Mouse (Mus musculus) hindbrain, embryonic 12.5 days (tissue): ENCODE results near the gene Nectin4. TPM values are rescaled to one million over a fixed set of nuclear protein-coding genes. Genes with fewer than 3 reads are reported as not detected.

Experiments
- ATAC-seq: fragments of 200-750 bp; cut with Nextera tagmentation; 2 replicates; pipeline ENCODE4 v1.8.0; 2017; ENCODE audit warnings: moderate TSS enrichment; ENCODE audit not compliant: low FRiP score
- H3K27ac ChIP-seq: fragments of 300-500 bp; sonication (generic); 2 replicates; pipeline ENCODE4 v1.5.1; 2016; ENCODE audit warnings: mild to moderate bottlenecking
- H3K27me3 ChIP-seq: fragments of 300-500 bp; sonication (generic); 2 replicates; pipeline ENCODE4 v1.6.1; 2016; ENCODE audit warnings: mild to moderate bottlenecking
- H3K36me3 ChIP-seq: fragments of 300-500 bp; sonication (generic); 2 replicates; pipeline ENCODE4 v1.6.1; 2016; ENCODE audit warnings: mild to moderate bottlenecking
- H3K4me1 ChIP-seq: fragments of 300-500 bp; sonication (generic); 2 replicates; pipeline ENCODE4 v1.6.1; 2016
- H3K4me2 ChIP-seq: fragments of 300-500 bp; sonication (generic); replicated peaks from 2 replicates; pipeline ENCODE4 v1.6.1; 2016; ENCODE audit warnings: mild to moderate bottlenecking
- H3K4me3 ChIP-seq: fragments of 300-500 bp; sonication (generic); 2 replicates; pipeline ENCODE4 v1.5.1; 2016; ENCODE audit warnings: mild to moderate bottlenecking
- H3K9ac ChIP-seq: fragments of 300-500 bp; sonication (generic); 2 replicates; pipeline ENCODE4 v1.6.1; 2016; ENCODE audit warnings: mild to moderate bottlenecking, moderate library complexity
- H3K9me3 ChIP-seq: fragments of 300-500 bp; sonication (generic); replicated peaks from 2 replicates; pipeline ENCODE4 v1.6.1; 2016; ENCODE audit warnings: mild to moderate bottlenecking
- WGBS: fragments of 180-500 bp; shearing (Covaris S2); methylation state at CpG from one replicate; pipeline ENCODE4 v1.1.7; 2016; 5-methylcytosine and 5-hydroxymethylcytosine counted together
- polyA plus RNA-seq: library from polyadenylated mRNA; unstranded; fragments of >200 nt; fragmentation: Nextera tagmentation; extraction: Ambion mirVana; gene quantifications from 2 replicates; pipeline ENCODE4 v1.2.1, GENCODE M21; 2016

The Nectin4 gene
- polyA plus RNA-seq, 1 experiment from 2014 or later, result 1.7 TPM

DNA sequence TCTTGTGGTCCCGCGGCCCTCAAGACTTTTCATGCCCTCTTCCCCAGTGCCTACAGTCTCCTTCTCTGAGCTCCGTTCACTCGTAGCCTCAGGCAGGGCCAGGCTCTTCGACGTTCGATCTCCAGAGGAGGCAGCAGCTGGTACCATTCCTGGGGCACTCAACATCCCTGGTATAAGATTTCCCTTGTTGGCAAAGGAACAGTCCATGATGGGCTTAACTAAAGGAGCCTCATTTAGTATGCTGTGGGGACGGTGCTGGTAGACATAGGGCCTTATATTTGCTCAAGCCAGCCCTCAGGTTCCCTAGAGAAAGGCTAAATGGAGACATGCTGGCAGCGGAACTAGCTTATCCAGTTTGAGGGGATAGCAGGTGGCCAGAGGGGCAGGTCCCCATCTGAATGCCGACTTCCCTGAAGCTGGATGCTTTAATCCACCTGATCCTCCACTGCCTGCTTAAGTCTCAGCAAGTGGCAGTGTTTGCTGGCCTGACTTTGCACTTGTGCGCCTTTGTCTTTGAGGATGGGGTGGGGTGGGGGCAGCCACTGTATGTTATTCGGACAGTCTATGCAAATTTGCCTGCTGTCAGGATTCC, 49.5 kb downstream of the Nectin4 start:
- WGBS, result 58% methylated on average over 12 of the region's 12 CpGs
- H3K27ac ChIP-seq, result peak overlapping the region; percentile 36; the same call in 1 of the 2 replicates
- H3K27me3 ChIP-seq, result no peaks in the 10 kb centered on the region
- no peak overlapping the region for H3K4me2 ChIP-seq
- H3K9ac ChIP-seq, result peak overlapping the region; percentile 1; the same call in 1 of the 2 replicates
- peaks cover 7% of the 10 kb centered on the region for H3K4me1 ChIP-seq
- peak; percentile 59 for ATAC-seq
- no peak overlapping the region for H3K4me3 ChIP-seq
- no peaks in the 10 kb centered on the region for H3K9me3 ChIP-seq
- peaks cover 58% of the 10 kb centered on the region for H3K36me3 ChIP-seq

- H3K9me3 ChIP-seq, result no peaks in the 10 kb centered on the region
- peaks cover 7% of the 10 kb centered on the region for H3K4me1 ChIP-seq
- H3K9ac ChIP-seq, result no peak overlapping the region
- H3K36me3 ChIP-seq, result peaks cover 58% of the 10 kb centered on the region
- no peak overlapping the region for H3K4me3 ChIP-seq
- 77% methylated on average over 5 of the region's 5 CpGs for WGBS
- H3K27ac ChIP-seq, result peak overlapping the region; percentile 36
- no peaks in the 10 kb centered on the region for H3K27me3 ChIP-seq
- ATAC-seq, result peak; percentile 44
- H3K4me2 ChIP-seq, result no peak overlapping the region
These were observed 50.0 kb downstream of the Nectin4 start for GRCm38 (mm10) chr1:171419905-171420304.

- Histone ChIP-seq H3K9ac (no peak overlapping the region), H3K27me3 (no peaks in the 10 kb centered on the region), H3K9me3 (no peaks in the 10 kb centered on the region), H3K4me2 (no peak overlapping the region), H3K4me3 (no peak overlapping the region), H3K4me1 (peaks cover 7% of the 10 kb centered on the region), H3K27ac (no peak overlapping the region), H3K36me3 (peaks cover 33% of the 10 kb centered on the region)
- ATAC-seq, result no peak
- 89% methylated on average over 8 of the region's 8 CpGs for WGBS
These were observed 52.7 kb downstream of the Nectin4 start for GRCm38 (mm10) chr1:171422504-171423095.

- Histone ChIP-seq H3K4me1 (no peaks in the 10 kb centered on the region), H3K27ac (no peak overlapping the region), H3K4me2 (no peak overlapping the region), H3K9ac (no peak overlapping the region), H3K27me3 (no peaks in the 10 kb centered on the region), H3K9me3 (no peaks in the 10 kb centered on the region), H3K36me3 (peaks cover 14% of the 10 kb centered on the region), H3K4me3 (no peak overlapping the region)
- no peak for ATAC-seq
- 80% methylated on average over 5 of the region's 5 CpGs for WGBS
These were observed 54.7 kb downstream of the Nectin4 start for GRCm38 (mm10) chr1:171424638-171425037.

- peaks cover 9% of the 10 kb centered on the region for H3K36me3 ChIP-seq
- no peak overlapping the region for H3K4me2 ChIP-seq
- ATAC-seq, result no peak
- no peaks in the 10 kb centered on the region for H3K9me3 ChIP-seq
- no peak overlapping the region for H3K4me3 ChIP-seq
- H3K9ac ChIP-seq, result no peak overlapping the region
- H3K4me1 ChIP-seq, result no peaks in the 10 kb centered on the region
- no peak overlapping the region for H3K27ac ChIP-seq
- no peaks in the 10 kb centered on the region for H3K27me3 ChIP-seq
- WGBS, result 92% methylated on average over 4 of the region's 4 CpGs
These were observed 55.2 kb downstream of the Nectin4 start for GRCm38 (mm10) chr1:171425126-171425525.

GRCm38 (mm10) chr1:171432158-171432557, 62.3 kb downstream of the Nectin4 start:
- WGBS, result 86% methylated on average over 5 of the region's 5 CpGs
- H3K27ac ChIP-seq, result no peak overlapping the region
- ATAC-seq, result no peak
- H3K4me3 ChIP-seq, result no peak overlapping the region
- H3K4me1 ChIP-seq, result peaks cover 1% of the 10 kb centered on the region; the same call in 1 of the 2 replicates
- no peaks in the 10 kb centered on the region for H3K9me3 ChIP-seq
- no peak overlapping the region for H3K4me2 ChIP-seq
- H3K36me3 ChIP-seq, result no peaks in the 10 kb centered on the region
- H3K27me3 ChIP-seq, result peaks cover 11% of the 10 kb centered on the region
- H3K9ac ChIP-seq, result no peak overlapping the region

- H3K27me3 ChIP-seq, result peaks cover 41% of the 10 kb centered on the region
- no peak overlapping the region for H3K27ac ChIP-seq
- peaks cover 5% of the 10 kb centered on the region for H3K4me1 ChIP-seq
- H3K4me2 ChIP-seq, result no peak overlapping the region
- no peaks in the 10 kb centered on the region for H3K36me3 ChIP-seq
- H3K9ac ChIP-seq, result no peak overlapping the region
- H3K4me3 ChIP-seq, result no peak overlapping the region
- no peaks in the 10 kb centered on the region for H3K9me3 ChIP-seq
- 59% methylated on average over 7 of the region's 7 CpGs for WGBS
- ATAC-seq, result no peak
These were observed 65.5 kb downstream of the Nectin4 start for GRCm38 (mm10) chr1:171435288-171435814.

GRCm38 (mm10) chr1:171435974-171436373, 66.1 kb downstream of the Nectin4 start:
- no peak for ATAC-seq
- peaks cover 41% of the 10 kb centered on the region for H3K27me3 ChIP-seq
- H3K36me3 ChIP-seq, result no peaks in the 10 kb centered on the region
- H3K27ac ChIP-seq, result no peak overlapping the region
- H3K4me3 ChIP-seq, result no peak overlapping the region
- WGBS, result 77% methylated on average over 1 of the region's 1 CpGs
- H3K4me1 ChIP-seq, result peaks cover 5% of the 10 kb centered on the region
- no peak overlapping the region for H3K4me2 ChIP-seq
- H3K9me3 ChIP-seq, result no peaks in the 10 kb centered on the region
- H3K9ac ChIP-seq, result no peak overlapping the region

GRCm38 (mm10) chr1:171437264-171438013, 67.5 kb downstream of the Nectin4 start, which contains the start of gene F11r:
F11r (plus strand) TSS chr1:171437535.
- Histone ChIP-seq H3K4me2 (peak within 1 kb of the TSS; percentile 50), H3K27ac (no peak within 1 kb of the TSS), H3K27me3 (peaks cover 41% of the 10 kb centered on the region), H3K36me3 (no peaks in the 10 kb centered on the region), H3K4me3 (peak within 1 kb of the TSS; percentile 38), H3K9me3 (no peaks in the 10 kb centered on the region), H3K9ac (no peak within 1 kb of the TSS), H3K4me1 (peaks cover 5% of the 10 kb centered on the region)
- 1% methylated on average over 46 of the region's 46 CpGs for WGBS
- ATAC-seq, result peak; percentile 51

Other genes starting within 250 kb of the Nectin4 start
- 214 and 218 TPM in 2 replicates for gene Sdhc, start 219.5 kb upstream of the Nectin4 start, polyA plus RNA-seq
- gene Mpz, start 219.4 kb upstream of the Nectin4 start, polyA plus RNA-seq, result 2.4 and 4.2 TPM in 2 replicates
- 22.8 and 28.7 TPM in 2 replicates for gene Pcp4l1, start 173.8 kb upstream of the Nectin4 start, polyA plus RNA-seq
- 0.15 and 0.39 TPM in 2 replicates for gene Nr1i3, start 156.1 kb upstream of the Nectin4 start, polyA plus RNA-seq
- gene Tomm40l, start 147.6 kb upstream of the Nectin4 start, polyA plus RNA-seq, result 28.1 and 31.9 TPM in 2 replicates
- gene Apoa2, start 145.0 kb upstream of the Nectin4 start, polyA plus RNA-seq, result 2.7 and 4.2 TPM in 2 replicates
- gene Fcer1g, start 135.7 kb upstream of the Nectin4 start, polyA plus RNA-seq, result 22.1 and 24.1 TPM in 2 replicates
- 8.5 and 10.6 TPM in 2 replicates for gene Adamts4, start 119.7 kb upstream of the Nectin4 start, polyA plus RNA-seq
- gene Ndufs2, start 118.7 kb upstream of the Nectin4 start, polyA plus RNA-seq, result 209 and 227 TPM in 2 replicates
- gene B4galt3, start 99.8 kb upstream of the Nectin4 start, polyA plus RNA-seq, result 83.6 and 85.6 TPM in 2 replicates
- gene Ppox, start 88.9 kb upstream of the Nectin4 start, polyA plus RNA-seq, result 60.5 and 60.9 TPM in 2 replicates
- 114 and 117 TPM in 2 replicates for gene Usp21, start 82.1 kb upstream of the Nectin4 start, polyA plus RNA-seq
- gene Ufc1, start 75.1 kb upstream of the Nectin4 start, polyA plus RNA-seq, result 106 and 108 TPM in 2 replicates
- 54.6 and 58.9 TPM in 2 replicates for gene Dedd, start 41.0 kb upstream of the Nectin4 start, polyA plus RNA-seq
- gene Nit1, start 24.5 kb upstream of the Nectin4 start, polyA plus RNA-seq, result 47.4 and 48.1 TPM in 2 replicates
- gene Pfdn2, start 24.4 kb upstream of the Nectin4 start, polyA plus RNA-seq, result 134 and 149 TPM in 2 replicates
- 2.0 and 3.6 TPM in 2 replicates for gene Klhdc9, start 9.3 kb upstream of the Nectin4 start, polyA plus RNA-seq
- 0.83 and 0.98 TPM in 2 replicates for gene Arhgap30, start 18.9 kb downstream of the Nectin4 start, polyA plus RNA-seq
- gene Usf1, start 41.2 kb downstream of the Nectin4 start, polyA plus RNA-seq, result 175 and 182 TPM in 2 replicates
- 8.1 and 9.4 TPM in 2 replicates for gene Tstd1, start 48.8 kb downstream of the Nectin4 start, polyA plus RNA-seq
- gene F11r, start 67.4 kb downstream of the Nectin4 start, polyA plus RNA-seq, result 14.5 and 18.6 TPM in 2 replicates
- gene Alyref2, start 133.4 kb downstream of the Nectin4 start, polyA plus RNA-seq, result 21.0 and 26.1 TPM in 2 replicates
- not detected in 2 replicates for gene Itln1, start 165.2 kb downstream of the Nectin4 start, polyA plus RNA-seq
- 0.08 TPM in 1 of 2 replicates, not detected in the other for gene Cd244a, start 189.1 kb downstream of the Nectin4 start, polyA plus RNA-seq
- gene Ly9, start 237.3 kb downstream of the Nectin4 start, polyA plus RNA-seq, result not detected in 2 replicates